Mouse (Mus musculus): ENCODE measurements around the gene Mki67. TPM values are rescaled to one million over a fixed set of nuclear protein-coding genes. Genes with fewer than 3 reads are reported as not detected.
A peak's percentile ranks its signal among the peaks of the same experiment; 100 is the strongest.

Mki67 gene
- polyA plus RNA-seq, 1 experiment = 4.6 TPM

- Histone ChIP-seq H3K4me3 (ENCODE audit: extremely low read depth, insufficient read depth, insufficient read length) (no peak overlapping the region), H3K27ac (ENCODE audit: insufficient read depth, low read length) (0 out of 2 replicates have a peak overlapping the region, but pooled peaks have one; percentile 5), H3K27me3 (ENCODE audit: control insufficient read depth, insufficient read depth, low read length) (no peaks in the 10 kb centered on the region), H3K4me1 (ENCODE audit: control insufficient read depth, insufficient read depth, insufficient read length) (peaks cover 6% of the 10 kb centered on the region; the same call in 1 of the 2 replicates), H3K36me3 (ENCODE audit: control insufficient read depth, insufficient read depth, low read length) (peaks cover 25% of the 10 kb centered on the region)
- no peak for DNase-seq (ENCODE audit: low read depth in 1 of 2, low spot score in 2 of 2)
- no peak for TF ChIP-seq POLR2A (IDR thresholded peaks at IDR 0.05; ENCODE audit: low read depth, low read length)
- TF ChIP-seq CTCF (IDR thresholded peaks at IDR 0.05; ENCODE audit: extremely low read depth, insufficient read depth, insufficient read length, insufficient replicate concordance) = no peak
- WGBS = 59% methylated on average over 5 of the region's 5 CpGs
Measured at GRCm38 (mm10) chr7:135659314-135659935, 56.7 kb downstream of the Mki67 start.

- DNase-seq (ENCODE audit: low read depth in 1 of 2, low spot score in 2 of 2) = no peak
- H3K36me3 ChIP-seq (ENCODE audit: control insufficient read depth, insufficient read depth, low read length) = peaks cover 23% of the 10 kb centered on the region
- no peak overlapping the region for H3K27ac ChIP-seq (ENCODE audit: insufficient read depth, low read length)
- peaks cover 13% of the 10 kb centered on the region; the same call in 1 of the 2 replicates for H3K4me1 ChIP-seq (ENCODE audit: control insufficient read depth, insufficient read depth, insufficient read length)
- no peaks in the 10 kb centered on the region for H3K27me3 ChIP-seq (ENCODE audit: control insufficient read depth, insufficient read depth, low read length)
- TF ChIP-seq POLR2A (IDR thresholded peaks at IDR 0.05; ENCODE audit: low read depth, low read length) (no peak), CTCF (IDR thresholded peaks at IDR 0.05; ENCODE audit: extremely low read depth, insufficient read depth, insufficient read length, insufficient replicate concordance) (no peak)
- 34% methylated on average over 7 of the region's 7 CpGs for WGBS
- no peak overlapping the region for H3K4me3 ChIP-seq (ENCODE audit: extremely low read depth, insufficient read depth, insufficient read length)
Measured at GRCm38 (mm10) chr7:135658150-135658549, 58.0 kb downstream of the Mki67 start.

- no peak for DNase-seq (ENCODE audit: low read depth in 1 of 2, low spot score in 2 of 2)
- Histone ChIP-seq H3K4me1 (ENCODE audit: control insufficient read depth, insufficient read depth, insufficient read length) (peaks cover 32% of the 10 kb centered on the region; the same call in 1 of the 2 replicates), H3K27ac (ENCODE audit: insufficient read depth, low read length) (peak overlapping the region; percentile 34; the same call in 1 of the 2 replicates), H3K4me3 (ENCODE audit: extremely low read depth, insufficient read depth, insufficient read length) (no peak overlapping the region), H3K27me3 (ENCODE audit: control insufficient read depth, insufficient read depth, low read length) (no peaks in the 10 kb centered on the region), H3K36me3 (ENCODE audit: control insufficient read depth, insufficient read depth, low read length) (peaks cover 12% of the 10 kb centered on the region)
- TF ChIP-seq POLR2A (IDR thresholded peaks at IDR 0.05; ENCODE audit: low read depth, low read length) (no peak), CTCF (IDR thresholded peaks at IDR 0.05; ENCODE audit: extremely low read depth, insufficient read depth, insufficient read length, insufficient replicate concordance) (no peak)
- WGBS = 17% methylated on average over 4 of the region's 4 CpGs
Measured at GRCm38 (mm10) chr7:135655113-135655512, 61.0 kb downstream of the Mki67 start.

- no peak for TF ChIP-seq POLR2A (IDR thresholded peaks at IDR 0.05; ENCODE audit: low read depth, low read length)
- no peak for TF ChIP-seq CTCF (IDR thresholded peaks at IDR 0.05; ENCODE audit: extremely low read depth, insufficient read depth, insufficient read length, insufficient replicate concordance)
- WGBS = 70% methylated on average over 6 of the region's 6 CpGs
- H3K4me3 ChIP-seq (ENCODE audit: extremely low read depth, insufficient read depth, insufficient read length) = no peak overlapping the region
- H3K27ac ChIP-seq (ENCODE audit: insufficient read depth, low read length) = no peak overlapping the region
- no peak for DNase-seq (ENCODE audit: low read depth in 1 of 2, low spot score in 2 of 2)
- peaks cover 38% of the 10 kb centered on the region; the same call in 1 of the 2 replicates for H3K4me1 ChIP-seq (ENCODE audit: control insufficient read depth, insufficient read depth, insufficient read length)
- no peaks in the 10 kb centered on the region for H3K27me3 ChIP-seq (ENCODE audit: control insufficient read depth, insufficient read depth, low read length)
- H3K36me3 ChIP-seq (ENCODE audit: control insufficient read depth, insufficient read depth, low read length) = peaks cover 7% of the 10 kb centered on the region; the same call in 1 of the 2 replicates
Measured at GRCm38 (mm10) chr7:135654288-135654687, 61.9 kb downstream of the Mki67 start.

- 92% methylated on average over 7 of the region's 7 CpGs for WGBS
- H3K36me3 ChIP-seq (ENCODE audit: control insufficient read depth, insufficient read depth, low read length) = peaks cover 3% of the 10 kb centered on the region; the same call in 1 of the 2 replicates
- H3K4me3 ChIP-seq (ENCODE audit: extremely low read depth, insufficient read depth, insufficient read length) = no peak overlapping the region; the same call in 1 of the 2 replicates
- peaks cover 38% of the 10 kb centered on the region; the same call in 1 of the 2 replicates for H3K4me1 ChIP-seq (ENCODE audit: control insufficient read depth, insufficient read depth, insufficient read length)
- no peaks in the 10 kb centered on the region for H3K27me3 ChIP-seq (ENCODE audit: control insufficient read depth, insufficient read depth, low read length)
- no peak for DNase-seq (ENCODE audit: low read depth in 1 of 2, low spot score in 2 of 2)
- no peak overlapping the region for H3K27ac ChIP-seq (ENCODE audit: insufficient read depth, low read length)
- TF ChIP-seq POLR2A (IDR thresholded peaks at IDR 0.05; ENCODE audit: low read depth, low read length) (no peak), CTCF (IDR thresholded peaks at IDR 0.05; ENCODE audit: extremely low read depth, insufficient read depth, insufficient read length, insufficient replicate concordance) (no peak)
Measured at GRCm38 (mm10) chr7:135653601-135654000, 62.6 kb downstream of the Mki67 start.

- no peak for TF ChIP-seq POLR2A (IDR thresholded peaks at IDR 0.05; ENCODE audit: low read depth, low read length)
- no peak for TF ChIP-seq CTCF (IDR thresholded peaks at IDR 0.05; ENCODE audit: extremely low read depth, insufficient read depth, insufficient read length, insufficient replicate concordance)
- peak overlapping the region; percentile 70 for H3K4me3 ChIP-seq (ENCODE audit: extremely low read depth, insufficient read depth, insufficient read length)
- peaks cover 3% of the 10 kb centered on the region; the same call in 1 of the 2 replicates for H3K36me3 ChIP-seq (ENCODE audit: control insufficient read depth, insufficient read depth, low read length)
- 17% methylated on average over 11 of the region's 11 CpGs for WGBS
- H3K4me1 ChIP-seq (ENCODE audit: control insufficient read depth, insufficient read depth, insufficient read length) = peaks cover 38% of the 10 kb centered on the region; the same call in 1 of the 2 replicates
- H3K27ac ChIP-seq (ENCODE audit: insufficient read depth, low read length) = peak overlapping the region; percentile 55
- DNase-seq (ENCODE audit: low read depth in 1 of 2, low spot score in 2 of 2) = peak in 1 of 2 experiments; percentile 11
- H3K27me3 ChIP-seq (ENCODE audit: control insufficient read depth, insufficient read depth, low read length) = no peaks in the 10 kb centered on the region
Measured at GRCm38 (mm10) chr7:135652781-135653180, 63.4 kb downstream of the Mki67 start.

Data from spleen, adult 2 months (tissue).